Mouse (Mus musculus) Muller cell, postnatal 12 days (primary cell): ENCODE measurements at regions not wholly inside any gene's neighbourhood (a gene's known extent, or its start where the extent isn't known, plus 50 kb on each side); places are given as distances from the start of the nearest gene placed in this dataset.

Experiments used
- DNase-seq: peaks from one replicate; pipeline ENCODE4 v3.0.0-alpha.2; 2015; ENCODE audit errors: inconsistent ontology term

GRCm38 (mm10) chr14:31891500-31892185, 61.2 kb upstream of the Ankrd28 start:
- peak; percentile 72 for DNase-seq

- DNase-seq, result no peak
Measured at GRCm38 (mm10) chr14:31892186-31892510, 61.7 kb upstream of the Ankrd28 start.

- peak; percentile 68 for DNase-seq
Measured at GRCm38 (mm10) chr14:31896500-31896899, 66.0 kb upstream of the Ankrd28 start.

- peak; percentile 58 for DNase-seq
Measured at GRCm38 (mm10) chr14:31899504-31899903, 69.1 kb upstream of the Ankrd28 start.

- DNase-seq, result no peak
Measured at GRCm38 (mm10) chr14:31899906-31900305, 69.5 kb upstream of the Ankrd28 start.

GRCm38 (mm10) chr14:31901901-31902300, 71.5 kb upstream of the Ankrd28 start:
- DNase-seq, result peak; percentile 89

- no peak for DNase-seq
Measured at GRCm38 (mm10) chr14:31903664-31904063, 73.2 kb upstream of the Ankrd28 start.

GRCm38 (mm10) chr14:31908591-31908990, 78.1 kb upstream of the Ankrd28 start:
- DNase-seq, result no peak

- DNase-seq, result no peak
Measured at GRCm38 (mm10) chr14:31909291-31909690, 78.8 kb upstream of the Ankrd28 start.

- DNase-seq, result no peak
Measured at GRCm38 (mm10) chr14:31910809-31911208, 80.4 kb upstream of the Ankrd28 start.

- no peak for DNase-seq
Measured at GRCm38 (mm10) chr14:31918461-31918860, 88.0 kb upstream of the Ankrd28 start.

- no peak for DNase-seq
Measured at GRCm38 (mm10) chr14:31918921-31919320, 88.5 kb upstream of the Ankrd28 start.

GRCm38 (mm10) chr14:31929161-31929707, 98.8 kb upstream of the Ankrd28 start:
- DNase-seq, result no peak

GRCm38 (mm10) chr14:31930367-31930766, 98.4 kb upstream of the Galnt15 start:
- peak; percentile 76 for DNase-seq

GRCm38 (mm10) chr14:31931971-31932370, 96.8 kb upstream of the Galnt15 start:
- DNase-seq, result peak; percentile 27

GRCm38 (mm10) chr14:31933441-31933840, 95.3 kb upstream of the Galnt15 start:
- peak; percentile 40 for DNase-seq

- peak; percentile 80 for DNase-seq
Measured at GRCm38 (mm10) chr14:31933841-31934271, 94.9 kb upstream of the Galnt15 start.

- peak; percentile 68 for DNase-seq
Measured at GRCm38 (mm10) chr14:31934321-31934720, 94.5 kb upstream of the Galnt15 start.

- no peak for DNase-seq
Measured at GRCm38 (mm10) chr14:31934771-31935170, 94.0 kb upstream of the Galnt15 start.

GRCm38 (mm10) chr14:31935411-31935810, 93.4 kb upstream of the Galnt15 start:
- no peak for DNase-seq

GRCm38 (mm10) chr14:31936581-31936980, 92.2 kb upstream of the Galnt15 start:
- no peak for DNase-seq

GRCm38 (mm10) chr14:31940900-31941299, 87.9 kb upstream of the Galnt15 start:
- DNase-seq, result no peak

GRCm38 (mm10) chr14:31942266-31942960, 86.4 kb upstream of the Galnt15 start:
- DNase-seq, result no peak
